Mouse (Mus musculus) neural tube, embryonic 15.5 days (tissue): Measurements from ENCODE around the gene Fam168a. TPM values are rescaled to one million over a fixed set of nuclear protein-coding genes. Genes with fewer than 3 reads are reported as not detected.

Experiments
- ATAC-seq: fragments of 200-750 bp; cut with Nextera tagmentation; 2 replicates; pipeline ENCODE4 v1.8.0; 2017; ENCODE audit warnings: mild to moderate bottlenecking, moderate TSS enrichment, moderate library complexity; ENCODE audit not compliant: low FRiP score
- H3K27ac ChIP-seq: fragments of 300-500 bp; sonication (generic); replicated peaks from 2 replicates; pipeline ENCODE4 v1.5.1; 2015; ENCODE audit warnings: mild to moderate bottlenecking, inconsistent platforms
- H3K27me3 ChIP-seq: fragments of 300-500 bp; sonication (generic); replicated peaks from 2 replicates; pipeline ENCODE4 v1.6.1; 2015; ENCODE audit warnings: inconsistent platforms
- H3K36me3 ChIP-seq: fragments of 300-500 bp; sonication (generic); 2 replicates; pipeline ENCODE4 v1.6.1; 2015; ENCODE audit warnings: inconsistent platforms
- H3K4me1 ChIP-seq: fragments of 300-500 bp; sonication (generic); 2 replicates; pipeline ENCODE4 v1.6.1; 2015; ENCODE audit warnings: inconsistent platforms
- H3K4me2 ChIP-seq: fragments of 300-500 bp; sonication (generic); 2 replicates; pipeline ENCODE4 v1.6.1; 2015; ENCODE audit warnings: inconsistent platforms, mild to moderate bottlenecking, moderate library complexity
- H3K4me3 ChIP-seq: fragments of 300-500 bp; sonication (generic); replicated peaks from 2 replicates; pipeline ENCODE4 v1.5.1; 2015; ENCODE audit warnings: mild to moderate bottlenecking, inconsistent platforms
- H3K9ac ChIP-seq: fragments of 300-500 bp; sonication (generic); replicated peaks from 2 replicates; pipeline ENCODE4 v1.6.1; 2015; ENCODE audit warnings: mild to moderate bottlenecking, inconsistent platforms
- H3K9me3 ChIP-seq: fragments of 300-500 bp; sonication (generic); replicated peaks from 2 replicates; pipeline ENCODE4 v1.6.1; 2016; ENCODE audit warnings: inconsistent platforms
- WGBS: fragments of 180-500 bp; shearing (Covaris S2); methylation state at CpG from one replicate; pipeline ENCODE4 v1.1.7; 2015; ENCODE audit warnings: mixed read lengths; 5-methylcytosine and 5-hydroxymethylcytosine counted together
- polyA plus RNA-seq: library from polyadenylated mRNA; unstranded; fragments of >200 nt; fragmentation: Nextera tagmentation; extraction: Ambion mirVana; gene quantifications from 2 replicates; pipeline ENCODE4 v1.2.1, GENCODE M21; 2015

The Fam168a gene
- polyA plus RNA-seq, result 108 and 119 TPM in 2 replicates

- Histone ChIP-seq H3K27ac (peak within 1 kb of the TSS; percentile 100), H3K27me3 (no peaks in the 10 kb centered on the region)
These were observed at the start of gene Fam168a for GRCm38 (mm10) chr7:100706143-100706841. Fam168a (plus strand) TSS chr7:100706635.

GRCm38 (mm10) chr7:100656739-100657138 lies 49.7 kb upstream of the Fam168a start:
- H3K9me3 ChIP-seq, result no peaks in the 10 kb centered on the region
- H3K4me1 ChIP-seq, result peaks cover 10% of the 10 kb centered on the region
- H3K4me2 ChIP-seq, result 0 out of 2 replicates have a peak overlapping the region, but pooled peaks have one; percentile 2
- no peak overlapping the region for H3K9ac ChIP-seq
- 43% methylated on average over 5 of the region's 5 CpGs for WGBS
- H3K4me3 ChIP-seq, result no peak overlapping the region
- ATAC-seq, result no peak
- no peaks in the 10 kb centered on the region for H3K27me3 ChIP-seq
- H3K27ac ChIP-seq, result no peak overlapping the region; the same call in 1 of the 2 replicates
- H3K36me3 ChIP-seq, result no peaks in the 10 kb centered on the region

More at GRCm38 (mm10) chr7:100706143-100706841, at the start of gene Fam168a:
- WGBS, result under 1% methylated on average over 36 of the region's 37 CpGs
- H3K4me3 ChIP-seq, result peak within 1 kb of the TSS; percentile 91
- peak within 1 kb of the TSS; percentile 73 for H3K4me2 ChIP-seq
- H3K9ac ChIP-seq, result peak within 1 kb of the TSS; percentile 99
- no peaks in the 10 kb centered on the region for H3K9me3 ChIP-seq
- H3K36me3 ChIP-seq, result no peaks in the 10 kb centered on the region
- ATAC-seq, result peak; percentile 96
- H3K4me1 ChIP-seq, result peaks cover 25% of the 10 kb centered on the region

GRCm38 (mm10) chr7:100658093-100658578 lies 48.3 kb upstream of the Fam168a start:
- WGBS, result 33% methylated on average over 18 of the region's 18 CpGs
- no peaks in the 10 kb centered on the region for H3K27me3 ChIP-seq
- peak overlapping the region; percentile 15; the same call in 1 of the 2 replicates for H3K4me3 ChIP-seq
- H3K9me3 ChIP-seq, result no peaks in the 10 kb centered on the region
- peak overlapping the region; percentile 47 for H3K4me2 ChIP-seq
- no peaks in the 10 kb centered on the region for H3K36me3 ChIP-seq
- H3K4me1 ChIP-seq, result peaks cover 13% of the 10 kb centered on the region
- H3K27ac ChIP-seq, result 0 out of 2 replicates have a peak overlapping the region, but pooled peaks have one; percentile 13
- no peak overlapping the region for H3K9ac ChIP-seq
- no peak for ATAC-seq

- no peaks in the 10 kb centered on the region for H3K27me3 ChIP-seq
- WGBS, result 88% methylated on average over 7 of the region's 7 CpGs
These were observed 45.2 kb upstream of the Fam168a start for GRCm38 (mm10) chr7:100661264-100661663.

GRCm38 (mm10) chr7:100662231-100662630 lies 44.2 kb upstream of the Fam168a start, which contains the start of gene Plekhb1:
Plekhb1 (minus strand) TSS chr7:100662414.
- Histone ChIP-seq H3K9me3 (no peaks in the 10 kb centered on the region), H3K27ac (peak within 1 kb of the TSS; percentile 43), H3K27me3 (no peaks in the 10 kb centered on the region), H3K4me1 (peaks cover 22% of the 10 kb centered on the region), H3K4me2 (peak within 1 kb of the TSS; percentile 47), H3K9ac (0 out of 2 replicates have a peak within 1 kb of the TSS, but pooled peaks have one; percentile 18), H3K4me3 (no peak within 1 kb of the TSS), H3K36me3 (no peaks in the 10 kb centered on the region)
- ATAC-seq, result no peak
- WGBS, result 80% methylated on average over 8 of the region's 8 CpGs

More at GRCm38 (mm10) chr7:100661264-100661663, 45.2 kb upstream of the Fam168a start:
- H3K4me3 ChIP-seq, result no peak overlapping the region
- no peak for ATAC-seq
- H3K4me1 ChIP-seq, result peaks cover 22% of the 10 kb centered on the region
- no peaks in the 10 kb centered on the region for H3K36me3 ChIP-seq
- H3K4me2 ChIP-seq, result no peak overlapping the region
- no peak overlapping the region for H3K27ac ChIP-seq
- no peaks in the 10 kb centered on the region for H3K9me3 ChIP-seq
- H3K9ac ChIP-seq, result no peak overlapping the region

GRCm38 (mm10) chr7:100663190-100663589 lies 43.2 kb upstream of the Fam168a start:
- Histone ChIP-seq H3K36me3 (no peaks in the 10 kb centered on the region), H3K9me3 (no peaks in the 10 kb centered on the region), H3K27ac (peak overlapping the region; percentile 65), H3K4me2 (peak overlapping the region; percentile 47), H3K4me1 (peaks cover 19% of the 10 kb centered on the region), H3K27me3 (no peaks in the 10 kb centered on the region), H3K4me3 (no peak overlapping the region), H3K9ac (0 out of 2 replicates have a peak overlapping the region, but pooled peaks have one; percentile 18)
- WGBS, result 2% methylated on average over 13 of the region's 13 CpGs
- ATAC-seq, result peak; percentile 92

GRCm38 (mm10) chr7:100663729-100664304 lies 42.6 kb upstream of the Fam168a start:
- peak; percentile 44; the same call in 1 of the 2 replicates for ATAC-seq
- H3K36me3 ChIP-seq, result no peaks in the 10 kb centered on the region
- 0 out of 2 replicates have a peak overlapping the region, but pooled peaks have one; percentile 17 for H3K9ac ChIP-seq
- H3K27me3 ChIP-seq, result no peaks in the 10 kb centered on the region
- WGBS, result 66% methylated on average over 11 of the region's 11 CpGs
- H3K27ac ChIP-seq, result peak overlapping the region; percentile 65; the same call in 1 of the 2 replicates
- H3K4me2 ChIP-seq, result peak overlapping the region; percentile 47
- no peaks in the 10 kb centered on the region for H3K9me3 ChIP-seq
- peaks cover 15% of the 10 kb centered on the region for H3K4me1 ChIP-seq
- H3K4me3 ChIP-seq, result no peak overlapping the region

- no peak overlapping the region for H3K4me2 ChIP-seq
- no peak overlapping the region for H3K27ac ChIP-seq
- no peak for ATAC-seq
- WGBS, result 82% methylated on average over 5 of the region's 5 CpGs
- H3K36me3 ChIP-seq, result no peaks in the 10 kb centered on the region
- H3K4me1 ChIP-seq, result no peaks in the 10 kb centered on the region
- no peaks in the 10 kb centered on the region for H3K27me3 ChIP-seq
- H3K4me3 ChIP-seq, result no peak overlapping the region
- H3K9ac ChIP-seq, result no peak overlapping the region
- H3K9me3 ChIP-seq, result no peaks in the 10 kb centered on the region
These were observed 35.8 kb upstream of the Fam168a start for GRCm38 (mm10) chr7:100670646-100671045.

GRCm38 (mm10) chr7:100673452-100673851 lies 33.0 kb upstream of the Fam168a start:
- Histone ChIP-seq H3K27me3 (no peaks in the 10 kb centered on the region), H3K9ac (no peak overlapping the region), H3K27ac (no peak overlapping the region), H3K36me3 (no peaks in the 10 kb centered on the region), H3K4me1 (no peaks in the 10 kb centered on the region), H3K9me3 (no peaks in the 10 kb centered on the region), H3K4me3 (no peak overlapping the region), H3K4me2 (no peak overlapping the region)
- 42% methylated on average over 7 of the region's 7 CpGs for WGBS
- no peak for ATAC-seq

- Histone ChIP-seq H3K4me3 (no peak overlapping the region), H3K4me1 (no peaks in the 10 kb centered on the region), H3K36me3 (no peaks in the 10 kb centered on the region), H3K27me3 (no peaks in the 10 kb centered on the region), H3K27ac (no peak overlapping the region), H3K4me2 (no peak overlapping the region), H3K9me3 (no peaks in the 10 kb centered on the region), H3K9ac (no peak overlapping the region)
- WGBS, result 91% methylated on average over 2 of the region's 2 CpGs
- ATAC-seq, result no peak
These were observed 31.5 kb upstream of the Fam168a start for GRCm38 (mm10) chr7:100674941-100675340.

GRCm38 (mm10) chr7:100678052-100678451 lies 28.4 kb upstream of the Fam168a start:
- H3K4me2 ChIP-seq, result no peak overlapping the region
- WGBS, result 88% methylated on average over 5 of the region's 5 CpGs
- H3K4me3 ChIP-seq, result no peak overlapping the region
- H3K27me3 ChIP-seq, result no peaks in the 10 kb centered on the region
- no peak overlapping the region for H3K27ac ChIP-seq
- no peak overlapping the region for H3K9ac ChIP-seq
- H3K9me3 ChIP-seq, result no peaks in the 10 kb centered on the region
- ATAC-seq, result no peak
- H3K4me1 ChIP-seq, result no peaks in the 10 kb centered on the region
- H3K36me3 ChIP-seq, result no peaks in the 10 kb centered on the region
